Mouse (Mus musculus) megakaryocyte-erythroid progenitor cell, adult 5-6 weeks (primary cell): Measurements from ENCODE around the gene Tes3-ps. TPM values are rescaled to one million over a fixed set of nuclear protein-coding genes. Genes with fewer than 3 reads are reported as not detected.

Experiments
- ATAC-seq: replicated peaks from 2 replicates; pipeline ENCODE4 v1.8.0; 2016; ENCODE audit warnings: mild to moderate bottlenecking, inconsistent platforms; ENCODE audit not compliant: severe bottlenecking, poor library complexity, low FRiP score, low TSS enrichment
- total RNA-seq, 2 experiments: library from RNA; stranded (forward) in 1 of 2; stranded (reverse) in 1 of 2; fragments of 200-1000, 215-1000 nt in 1 of 2; fragments of >200 nt in 1 of 2; fragmentation: Nextera tagmentation in 1 of 2; gene quantifications; 2 replicates each; pipeline ENCODE4 v1.2.3; 2014 to 2017

Gene Tes3-ps
- total RNA-seq (2014; fragmentation: Nextera tagmentation) (0.12 and 0.20 TPM in 2 replicates), total RNA-seq (2017) (6.5 and 7.0 TPM in 2 replicates)

GRCm38 (mm10) chr13:49492376-49493368, at the start of gene Tes3-ps:
Tes3-ps (plus strand) TSS chr13:49493318.
- ATAC-seq, result no peak

GRCm38 (mm10) chr13:49444451-49444850, 48.7 kb upstream of the Tes3-ps start:
- no peak for ATAC-seq

- peak; percentile 87 for ATAC-seq
Measured at GRCm38 (mm10) chr13:49449318-49449749, 43.8 kb upstream of the Tes3-ps start.

GRCm38 (mm10) chr13:49460276-49460675, 32.8 kb upstream of the Tes3-ps start:
- no peak for ATAC-seq

GRCm38 (mm10) chr13:49460692-49461414, 32.3 kb upstream of the Tes3-ps start:
- no peak for ATAC-seq

- ATAC-seq, result no peak
Measured at GRCm38 (mm10) chr13:49461458-49462132, 31.5 kb upstream of the Tes3-ps start.

GRCm38 (mm10) chr13:49462921-49463320, 30.2 kb upstream of the Tes3-ps start:
- ATAC-seq, result no peak

GRCm38 (mm10) chr13:49465875-49466274, 27.2 kb upstream of the Tes3-ps start:
- peak; percentile 88 for ATAC-seq

- no peak for ATAC-seq
Measured at GRCm38 (mm10) chr13:49466393-49467075, 26.6 kb upstream of the Tes3-ps start.

GRCm38 (mm10) chr13:49467585-49467984, 25.5 kb upstream of the Tes3-ps start:
- no peak for ATAC-seq

GRCm38 (mm10) chr13:49469002-49469401, 24.1 kb upstream of the Tes3-ps start:
- no peak for ATAC-seq

GRCm38 (mm10) chr13:49470319-49470718, 22.8 kb upstream of the Tes3-ps start:
- ATAC-seq, result no peak

GRCm38 (mm10) chr13:49470806-49471205, 22.3 kb upstream of the Tes3-ps start:
- no peak for ATAC-seq

- ATAC-seq, result no peak
Measured at GRCm38 (mm10) chr13:49471981-49472675, 21.0 kb upstream of the Tes3-ps start.

GRCm38 (mm10) chr13:49472676-49473005, 20.5 kb upstream of the Tes3-ps start:
- no peak for ATAC-seq

- no peak for ATAC-seq
Measured at GRCm38 (mm10) chr13:49477887-49478286, 15.2 kb upstream of the Tes3-ps start.

GRCm38 (mm10) chr13:49478851-49479374, 14.2 kb upstream of the Tes3-ps start:
- ATAC-seq, result no peak

- ATAC-seq, result no peak
Measured at GRCm38 (mm10) chr13:49479399-49479798, 13.7 kb upstream of the Tes3-ps start.
